Mouse (Mus musculus) MEL (cell line): ENCODE data around the gene Commd9.

Source experiments
- CTCF ChIP-seq, 3 experiments: IDR thresholded peaks in 2 of 3; conservative IDR thresholded peaks in 1 of 3; 2 replicates each; pipeline ENCODE4 v1.5.1; 2011 to 2012; ENCODE audit warnings: low read length in 3 of 3, low read depth in 2 of 3, mild to moderate bottlenecking in 2 of 3, improper control_type of control experiment in 1 of 3, inconsistent platforms in 1 of 3, mixed read lengths in 1 of 3, moderate library complexity in 1 of 3; ENCODE audit not compliant: control insufficient read depth in 1 of 3, insufficient read depth in 1 of 3, poor library complexity in 1 of 3, severe bottlenecking in 1 of 3
- EP300 ChIP-seq, 2 experiments: IDR thresholded peaks; 2 replicates each; pipeline ENCODE4 v1.6.1; 2011; ENCODE audit warnings: improper control_type of control experiment in 2 of 2, low read length in 2 of 2, low read depth in 1 of 2, mild to moderate bottlenecking in 1 of 2
- NELFE ChIP-seq: IDR thresholded peaks from 2 replicates; pipeline ENCODE4 v1.6.1; 2011; ENCODE audit warnings: low read depth, low read length, improper control_type of control experiment
- POLR2A ChIP-seq, 2 experiments: IDR thresholded peaks; 2 replicates each; pipeline ENCODE4 v1.6.1; 2011 to 2012; ENCODE audit warnings: low read length in 2 of 2, mild to moderate bottlenecking in 2 of 2, control low read depth in 1 of 2, improper control_type of control experiment in 1 of 2, low read depth in 1 of 2, moderate library complexity in 1 of 2; ENCODE audit not compliant: control insufficient read depth in 1 of 2, insufficient read depth in 1 of 2, poor library complexity in 1 of 2
- SIN3A ChIP-seq: IDR thresholded peaks from 2 replicates; pipeline ENCODE4 v1.6.1; 2012; ENCODE audit warnings: low read length, improper control_type of control experiment, inconsistent platforms
- SMC3 ChIP-seq: IDR thresholded peaks from 2 replicates; pipeline ENCODE4 v1.6.1; 2011; ENCODE audit warnings: low read depth, low read length, improper control_type of control experiment
- UBTF ChIP-seq: IDR thresholded peaks from 2 replicates; pipeline ENCODE4 v1.6.1; 2012; ENCODE audit warnings: low read depth, mild to moderate bottlenecking, inconsistent platforms, low read length, improper control_type of control experiment, moderate library complexity, borderline replicate concordance; ENCODE audit not compliant: insufficient read depth
- ZMIZ1 ChIP-seq: IDR thresholded peaks from 2 replicates; pipeline ENCODE4 v1.6.1; 2012; ENCODE audit warnings: low read depth, mild to moderate bottlenecking, inconsistent platforms, low read length, improper control_type of control experiment, moderate library complexity

- TF ChIP-seq NELFE (no peak), ZMIZ1 (no peak), EP300 (IDR thresholded peaks at IDR 0.05; ENCODE audit: low read depth in 1 of 2, low read length in 2 of 2) (no peak), POLR2A (IDR thresholded peaks at IDR 0.05; ENCODE audit: control insufficient read depth in 1 of 2, insufficient read depth in 1 of 2, low read depth in 1 of 2, low read length in 2 of 2, poor library complexity in 1 of 2) (no peak), UBTF (no peak), SMC3 (no peak), SIN3A (no peak), CTCF (IDR thresholded peaks at IDR 0.05 in 2 of 3, conservative IDR thresholded peaks at IDR 0.05 in 1 of 3; ENCODE audit: control insufficient read depth in 1 of 3, insufficient read depth in 1 of 3, low read depth in 2 of 3, low read length in 3 of 3, poor library complexity in 1 of 3, severe bottlenecking in 1 of 3) (no peak)
Measured at GRCm38 (mm10) chr2:101932169-101932936, 46.3 kb downstream of the Commd9 start.
